Mouse (Mus musculus): Measurements from ENCODE around the gene Mgat5. TPM values are rescaled to one million over a fixed set of nuclear protein-coding genes. Genes with fewer than 3 reads are reported as not detected.

Mgat5 gene
- polyA plus RNA-seq, 1 experiment from 2014 or later = 5.1 TPM

DNA sequence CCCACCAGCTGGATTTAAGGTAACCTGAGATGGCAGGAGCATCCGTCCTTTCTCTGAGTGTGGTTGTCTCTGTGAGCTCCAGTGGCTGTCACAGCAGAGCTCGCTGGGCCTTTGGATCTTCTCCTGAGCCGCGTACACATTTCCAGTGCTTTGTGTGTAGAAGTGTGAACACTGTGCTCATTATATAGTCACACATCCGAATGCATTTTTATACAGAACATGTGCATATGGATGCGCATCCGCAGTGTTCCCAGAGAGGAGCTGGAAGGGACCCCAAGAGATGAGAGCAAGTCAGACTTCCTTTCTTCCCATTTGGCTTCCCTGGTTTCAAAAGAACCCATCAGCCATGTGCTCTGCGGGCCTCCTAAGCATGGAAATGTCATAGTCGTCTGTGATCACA is 3.4 kb downstream of the Mgat5 start:
- no peak overlapping the region for H3K27ac ChIP-seq (replicated peaks; ENCODE audit: low read depth, low read length)
- DNase-seq (ENCODE audit: low spot score) (no peak), ATAC-seq (ENCODE audit: low read depth) (no peak)
- no peak overlapping the region for H3K4me3 ChIP-seq (ENCODE audit: low read depth, low read length)
- H3K27me3 ChIP-seq (replicated peaks; ENCODE audit: control insufficient read depth, insufficient read depth, low read length) = no peaks in the 10 kb centered on the region
- no peaks in the 10 kb centered on the region for H3K36me3 ChIP-seq (ENCODE audit: control insufficient read depth, insufficient read depth, low read length)
- no peak overlapping the region for H3K4me2 ChIP-seq (ENCODE audit: low read depth, low read length)
- H3K9ac ChIP-seq (ENCODE audit: low read depth, low read length) = no peak overlapping the region
- 74% methylated on average over 9 of the region's 9 CpGs for WGBS
- no peaks in the 10 kb centered on the region for H3K9me3 ChIP-seq (ENCODE audit: control insufficient read depth, low read length)
- peaks cover 12% of the 10 kb centered on the region for H3K4me1 ChIP-seq (ENCODE audit: control insufficient read depth, insufficient read depth, low read length)

DNA sequence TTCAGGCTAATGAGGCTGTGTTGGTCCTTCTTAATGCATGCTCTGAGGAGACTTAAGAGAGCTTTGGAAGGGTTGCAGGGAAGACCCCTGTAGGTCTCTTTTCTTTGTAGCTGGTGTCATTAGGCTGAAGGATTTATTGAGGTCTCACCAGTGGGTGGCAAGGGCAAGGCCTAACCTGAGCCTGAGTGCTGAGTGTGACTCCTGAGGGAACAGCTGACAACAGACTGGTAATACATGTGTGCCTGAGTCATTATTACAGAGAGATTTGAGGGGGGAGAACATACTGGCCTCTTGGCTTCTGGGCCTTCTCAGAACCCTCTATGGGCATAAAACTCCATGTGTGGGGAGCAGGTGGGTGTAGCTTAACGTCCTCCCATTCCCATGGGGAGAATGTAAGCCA is 8.0 kb downstream of the Mgat5 start:
- DNase-seq (ENCODE audit: low spot score) (no peak), ATAC-seq (ENCODE audit: low read depth) (peak; percentile 15; the same call in 1 of the 2 replicates)
- Histone ChIP-seq H3K4me3 (ENCODE audit: low read depth, low read length) (no peak overlapping the region), H3K36me3 (ENCODE audit: control insufficient read depth, insufficient read depth, low read length) (no peaks in the 10 kb centered on the region), H3K27ac (replicated peaks; ENCODE audit: low read depth, low read length) (no peak overlapping the region), H3K9ac (ENCODE audit: low read depth, low read length) (no peak overlapping the region), H3K9me3 (ENCODE audit: control insufficient read depth, low read length) (no peaks in the 10 kb centered on the region), H3K4me1 (ENCODE audit: control insufficient read depth, insufficient read depth, low read length) (peaks cover 12% of the 10 kb centered on the region), H3K27me3 (replicated peaks; ENCODE audit: control insufficient read depth, insufficient read depth, low read length) (no peaks in the 10 kb centered on the region), H3K4me2 (ENCODE audit: low read depth, low read length) (no peak overlapping the region)
- WGBS = 21% methylated on average over 1 of the region's 1 CpGs

- no peaks in the 10 kb centered on the region for H3K9me3 ChIP-seq (ENCODE audit: control insufficient read depth, low read length)
- H3K36me3 ChIP-seq (ENCODE audit: control insufficient read depth, insufficient read depth, low read length) = no peaks in the 10 kb centered on the region
- H3K27ac ChIP-seq (replicated peaks; ENCODE audit: low read depth, low read length) = no peak overlapping the region
- no peak for DNase-seq (ENCODE audit: low spot score)
- H3K4me2 ChIP-seq (ENCODE audit: low read depth, low read length) = no peak overlapping the region
- no peaks in the 10 kb centered on the region for H3K27me3 ChIP-seq (replicated peaks; ENCODE audit: control insufficient read depth, insufficient read depth, low read length)
- 50% methylated on average over 3 of the region's 3 CpGs for WGBS
- ATAC-seq (ENCODE audit: low read depth) = no peak
- no peak overlapping the region for H3K4me3 ChIP-seq (ENCODE audit: low read depth, low read length)
- no peak overlapping the region for H3K9ac ChIP-seq (ENCODE audit: low read depth, low read length)
- peaks cover 14% of the 10 kb centered on the region for H3K4me1 ChIP-seq (ENCODE audit: control insufficient read depth, insufficient read depth, low read length)
Observed at GRCm38 (mm10) chr1:127213434-127213833, 8.6 kb downstream of the Mgat5 start.

DNA sequence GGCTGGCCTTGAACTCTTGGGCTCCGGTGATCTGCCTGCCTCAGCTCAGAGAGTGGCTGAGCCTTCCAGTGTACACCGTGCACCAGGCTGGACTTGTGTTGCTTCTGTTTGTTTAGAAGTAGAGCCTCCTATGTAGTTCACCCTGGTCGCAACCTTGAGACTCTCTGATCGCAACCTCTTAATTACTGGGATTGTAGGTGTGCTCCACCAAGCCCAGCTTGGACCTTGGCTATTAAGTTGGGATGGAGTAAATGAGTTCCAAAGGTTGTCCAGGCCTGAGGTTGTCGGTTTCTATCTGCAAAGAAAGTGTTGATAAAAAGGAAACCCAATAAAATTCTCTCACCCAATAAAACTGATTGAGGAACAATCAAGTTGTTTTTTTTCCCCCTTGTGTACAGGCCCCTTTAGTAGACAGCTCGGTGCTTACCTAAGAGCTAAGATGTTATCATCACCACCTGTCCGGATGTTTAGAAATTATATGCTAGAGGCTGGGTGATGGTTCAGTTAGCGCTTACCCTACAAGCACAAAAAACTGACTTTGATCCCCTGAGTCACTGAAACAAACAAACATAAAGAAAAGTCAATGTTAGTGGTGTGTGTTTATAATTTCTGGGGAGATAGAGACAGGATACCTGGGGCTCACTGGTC is 9.9 kb downstream of the Mgat5 start:
- H3K4me2 ChIP-seq (ENCODE audit: low read depth, low read length) = no peak overlapping the region
- WGBS = 87% methylated on average over 8 of the region's 8 CpGs
- no peaks in the 10 kb centered on the region for H3K36me3 ChIP-seq (ENCODE audit: control insufficient read depth, insufficient read depth, low read length)
- no peak overlapping the region for H3K9ac ChIP-seq (ENCODE audit: low read depth, low read length)
- ATAC-seq (ENCODE audit: low read depth) (no peak), DNase-seq (ENCODE audit: low spot score) (no peak)
- no peak overlapping the region for H3K4me3 ChIP-seq (ENCODE audit: low read depth, low read length)
- H3K9me3 ChIP-seq (ENCODE audit: control insufficient read depth, low read length) = no peaks in the 10 kb centered on the region
- H3K4me1 ChIP-seq (ENCODE audit: control insufficient read depth, insufficient read depth, low read length) = peaks cover 14% of the 10 kb centered on the region
- no peak overlapping the region for H3K27ac ChIP-seq (replicated peaks; ENCODE audit: low read depth, low read length)
- no peaks in the 10 kb centered on the region for H3K27me3 ChIP-seq (replicated peaks; ENCODE audit: control insufficient read depth, insufficient read depth, low read length)

GRCm38 (mm10) chr1:127216979-127217378 is 12.2 kb downstream of the Mgat5 start:
- no peaks in the 10 kb centered on the region for H3K9me3 ChIP-seq (ENCODE audit: control insufficient read depth, low read length)
- WGBS = 60% methylated on average over 2 of the region's 2 CpGs
- ATAC-seq (ENCODE audit: low read depth) (no peak), DNase-seq (ENCODE audit: low spot score) (no peak)
- peaks cover 14% of the 10 kb centered on the region for H3K4me1 ChIP-seq (ENCODE audit: control insufficient read depth, insufficient read depth, low read length)
- no peaks in the 10 kb centered on the region for H3K36me3 ChIP-seq (ENCODE audit: control insufficient read depth, insufficient read depth, low read length)
- no peak overlapping the region for H3K9ac ChIP-seq (ENCODE audit: low read depth, low read length)
- H3K4me2 ChIP-seq (ENCODE audit: low read depth, low read length) = no peak overlapping the region
- H3K4me3 ChIP-seq (ENCODE audit: low read depth, low read length) = no peak overlapping the region
- no peak overlapping the region for H3K27ac ChIP-seq (replicated peaks; ENCODE audit: low read depth, low read length)
- H3K27me3 ChIP-seq (replicated peaks; ENCODE audit: control insufficient read depth, insufficient read depth, low read length) = no peaks in the 10 kb centered on the region

GRCm38 (mm10) chr1:127217665-127218064 is 12.8 kb downstream of the Mgat5 start:
- Histone ChIP-seq H3K36me3 (ENCODE audit: control insufficient read depth, insufficient read depth, low read length) (no peaks in the 10 kb centered on the region), H3K4me2 (ENCODE audit: low read depth, low read length) (no peak overlapping the region), H3K27ac (replicated peaks; ENCODE audit: low read depth, low read length) (no peak overlapping the region), H3K9ac (ENCODE audit: low read depth, low read length) (no peak overlapping the region), H3K4me1 (ENCODE audit: control insufficient read depth, insufficient read depth, low read length) (peaks cover 14% of the 10 kb centered on the region), H3K4me3 (ENCODE audit: low read depth, low read length) (no peak overlapping the region), H3K27me3 (replicated peaks; ENCODE audit: control insufficient read depth, insufficient read depth, low read length) (no peaks in the 10 kb centered on the region), H3K9me3 (ENCODE audit: control insufficient read depth, low read length) (no peaks in the 10 kb centered on the region)
- WGBS = 44% methylated on average over 4 of the region's 4 CpGs
- DNase-seq (ENCODE audit: low spot score) = peak; percentile 55
- no peak for ATAC-seq (ENCODE audit: low read depth)

- peaks cover 14% of the 10 kb centered on the region for H3K4me1 ChIP-seq (ENCODE audit: control insufficient read depth, insufficient read depth, low read length)
- no peak overlapping the region for H3K4me2 ChIP-seq (ENCODE audit: low read depth, low read length)
- WGBS = 76% methylated on average over 7 of the region's 7 CpGs
- H3K36me3 ChIP-seq (ENCODE audit: control insufficient read depth, insufficient read depth, low read length) = no peaks in the 10 kb centered on the region
- H3K4me3 ChIP-seq (ENCODE audit: low read depth, low read length) = no peak overlapping the region
- no peak overlapping the region for H3K9ac ChIP-seq (ENCODE audit: low read depth, low read length)
- ATAC-seq (ENCODE audit: low read depth) (no peak), DNase-seq (ENCODE audit: low spot score) (no peak)
- H3K27me3 ChIP-seq (replicated peaks; ENCODE audit: control insufficient read depth, insufficient read depth, low read length) = no peaks in the 10 kb centered on the region
- H3K27ac ChIP-seq (replicated peaks; ENCODE audit: low read depth, low read length) = no peak overlapping the region
- no peaks in the 10 kb centered on the region for H3K9me3 ChIP-seq (ENCODE audit: control insufficient read depth, low read length)
Observed at GRCm38 (mm10) chr1:127218182-127218581, 13.4 kb downstream of the Mgat5 start.

DNA sequence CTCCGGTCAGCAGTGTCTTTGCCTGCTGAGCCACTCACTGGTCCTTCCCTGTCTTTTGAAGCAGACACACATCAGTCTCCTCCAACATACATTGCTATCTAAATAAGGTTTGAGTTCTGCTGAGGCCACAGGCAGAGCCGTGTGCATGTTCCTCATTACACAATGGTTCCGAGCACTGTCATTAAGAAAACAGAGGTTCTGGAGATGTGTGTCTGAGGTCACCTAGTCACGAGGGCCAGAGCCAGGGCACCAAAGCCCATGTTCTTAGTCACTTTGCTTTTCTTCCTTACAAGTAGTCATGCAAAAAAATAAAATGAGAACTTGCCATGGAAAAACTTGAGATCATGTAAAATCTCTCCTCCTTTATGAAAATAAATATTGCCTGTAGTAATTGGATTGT is 14.3 kb downstream of the Mgat5 start:
- WGBS = 86% methylated on average over 4 of the region's 4 CpGs
- H3K4me1 ChIP-seq (ENCODE audit: control insufficient read depth, insufficient read depth, low read length) = peaks cover 14% of the 10 kb centered on the region

DNA sequence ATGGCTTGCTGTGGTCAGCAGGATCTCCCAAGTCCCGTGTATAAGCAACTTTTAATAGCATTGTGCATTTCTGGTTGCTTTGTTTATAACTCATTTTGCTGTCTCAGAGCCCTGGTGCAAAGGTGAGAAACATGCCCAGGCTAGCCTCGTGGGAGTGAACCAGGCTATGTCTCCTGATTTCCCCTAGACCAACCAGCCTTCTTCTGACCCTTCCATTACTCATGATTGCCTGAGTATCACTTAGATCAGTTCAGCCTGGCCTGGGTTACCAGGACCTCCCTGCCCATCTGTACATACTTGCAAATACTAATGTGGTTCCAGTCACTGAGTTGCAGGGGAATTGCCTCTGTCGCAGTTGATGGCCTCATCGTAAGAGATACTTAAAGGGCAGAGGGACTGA is 14.8 kb downstream of the Mgat5 start:
- Histone ChIP-seq H3K4me1 (ENCODE audit: control insufficient read depth, insufficient read depth, low read length) (peaks cover 14% of the 10 kb centered on the region), H3K4me2 (ENCODE audit: low read depth, low read length) (no peak overlapping the region), H3K36me3 (ENCODE audit: control insufficient read depth, insufficient read depth, low read length) (no peaks in the 10 kb centered on the region), H3K9me3 (ENCODE audit: control insufficient read depth, low read length) (no peaks in the 10 kb centered on the region), H3K27ac (replicated peaks; ENCODE audit: low read depth, low read length) (no peak overlapping the region), H3K27me3 (replicated peaks; ENCODE audit: control insufficient read depth, insufficient read depth, low read length) (no peaks in the 10 kb centered on the region), H3K9ac (ENCODE audit: low read depth, low read length) (no peak overlapping the region), H3K4me3 (ENCODE audit: low read depth, low read length) (no peak overlapping the region)
- 75% methylated on average over 4 of the region's 4 CpGs for WGBS
- DNase-seq (ENCODE audit: low spot score) = no peak
- no peak for ATAC-seq (ENCODE audit: low read depth)

More for the DNA sequence above, 14.3 kb downstream of the Mgat5 start:
- no peaks in the 10 kb centered on the region for H3K27me3 ChIP-seq (replicated peaks; ENCODE audit: control insufficient read depth, insufficient read depth, low read length)
- ATAC-seq (ENCODE audit: low read depth) (no peak), DNase-seq (ENCODE audit: low spot score) (no peak)
- no peak overlapping the region for H3K27ac ChIP-seq (replicated peaks; ENCODE audit: low read depth, low read length)
- no peaks in the 10 kb centered on the region for H3K9me3 ChIP-seq (ENCODE audit: control insufficient read depth, low read length)
- H3K4me3 ChIP-seq (ENCODE audit: low read depth, low read length) = no peak overlapping the region
- H3K36me3 ChIP-seq (ENCODE audit: control insufficient read depth, insufficient read depth, low read length) = no peaks in the 10 kb centered on the region
- H3K4me2 ChIP-seq (ENCODE audit: low read depth, low read length) = no peak overlapping the region
- H3K9ac ChIP-seq (ENCODE audit: low read depth, low read length) = no peak overlapping the region
